Mouse (Mus musculus): ENCODE measurements around the gene Kcnj15. TPM values are rescaled to one million over a fixed set of nuclear protein-coding genes. Genes with fewer than 3 reads are reported as not detected.

Kcnj15 gene
- total RNA-seq, 2 experiments from 2014 or later: 2.3 to 3.6 TPM

DNA sequence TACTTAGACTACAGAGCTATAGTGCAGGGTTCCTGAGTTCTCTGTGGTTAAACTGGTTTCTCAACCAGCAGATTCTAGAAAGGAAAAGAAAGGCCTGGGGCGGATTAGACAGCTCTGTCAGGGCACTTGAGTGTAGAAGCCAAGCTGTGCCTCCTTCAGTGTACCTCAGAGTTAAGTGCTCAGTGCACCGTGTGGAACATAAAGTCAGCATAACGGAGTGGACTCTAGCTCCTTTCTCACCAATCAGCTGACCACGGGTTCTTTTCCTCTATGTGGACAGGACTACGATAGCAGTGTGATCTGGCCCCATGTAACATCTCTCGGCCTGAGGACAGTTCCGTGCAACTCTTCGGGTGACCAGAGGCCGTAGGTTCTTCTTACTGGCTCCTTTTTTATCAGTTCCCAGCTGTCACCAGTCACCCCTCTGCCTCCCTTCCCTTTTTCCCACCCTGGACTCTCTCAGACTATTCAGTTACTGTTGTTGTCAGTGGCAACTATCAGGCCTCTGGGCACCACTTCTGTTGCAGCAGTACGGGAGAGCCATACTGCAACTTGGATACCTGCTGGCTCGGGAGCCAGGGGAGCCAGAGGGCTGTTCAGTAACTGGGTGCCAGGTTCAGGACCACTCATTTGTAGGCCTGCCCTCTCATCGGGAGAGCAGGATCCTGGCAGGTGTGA lies 12.6 kb upstream of the Kcnj15 start:
- peak in 1 of 2 experiments; percentile 51 for DNase-seq
- intact Hi-C loops (cut with DNase I): no loop called here

DNA sequence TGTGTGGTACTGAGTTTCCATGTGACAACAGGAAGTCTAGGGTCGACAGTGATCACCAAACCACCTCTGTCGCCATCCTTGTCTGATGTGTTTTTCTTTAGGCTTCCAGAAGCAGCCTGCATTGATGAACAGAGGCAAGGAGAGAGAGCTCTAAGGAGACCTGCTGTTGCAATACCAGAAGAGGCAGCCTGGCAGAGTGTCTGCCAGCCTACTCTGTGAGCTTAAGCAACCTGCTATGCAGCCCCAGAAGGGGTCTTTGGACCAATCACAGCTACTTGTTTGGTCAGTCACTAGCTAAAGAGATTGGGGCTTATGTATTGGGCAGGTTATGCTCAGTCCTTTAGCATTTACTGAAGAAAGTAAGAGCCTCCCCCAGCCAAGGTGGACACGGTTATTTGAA lies 11.9 kb upstream of the Kcnj15 start:
- intact Hi-C loops (cut with DNase I): no loop called here
- DNase-seq: no peak

DNA sequence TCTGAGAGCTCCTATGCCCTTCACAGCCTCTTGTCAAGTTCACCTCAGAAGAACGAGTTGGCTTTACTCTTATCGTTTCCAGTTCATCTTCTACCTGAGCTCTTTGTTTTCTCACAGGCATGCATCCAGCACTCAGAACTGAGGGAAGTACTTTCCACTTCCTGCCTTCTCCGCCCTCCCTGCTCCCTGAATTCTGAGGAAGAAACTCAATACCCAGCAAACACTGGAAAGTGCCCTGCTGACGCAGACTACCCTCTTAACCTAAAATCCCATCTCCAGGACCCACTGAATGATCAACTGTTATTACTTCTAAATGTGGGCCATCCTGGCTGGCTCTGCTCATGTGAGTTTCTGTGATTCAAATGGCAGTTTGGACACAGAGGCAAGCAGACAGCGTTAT lies 8.7 kb upstream of the Kcnj15 start:
- DNase-seq: no peak
- intact Hi-C loops (cut with DNase I): no loop called here

DNA sequence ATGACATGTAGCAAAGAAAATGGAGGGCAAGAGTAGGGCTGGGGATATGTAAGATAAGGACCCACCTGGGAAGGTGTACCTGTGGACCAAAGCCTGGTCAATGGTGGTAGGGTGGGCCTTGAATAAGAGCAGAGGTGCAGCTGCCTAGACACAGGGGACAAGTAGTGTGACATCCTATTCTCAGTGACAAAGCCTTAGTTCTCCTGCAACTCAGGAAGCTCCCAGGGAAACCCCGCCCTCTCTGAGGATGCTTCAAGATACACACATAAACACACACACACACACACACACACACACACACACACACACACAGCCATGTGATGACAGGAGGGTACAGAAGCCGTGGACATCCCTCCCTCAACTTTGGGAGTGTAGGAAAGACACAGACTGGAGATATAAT lies 710 bp upstream of the Kcnj15 start:
- DNase-seq: no peak
- intact Hi-C loops (cut with DNase I): no loop called here

DNA sequence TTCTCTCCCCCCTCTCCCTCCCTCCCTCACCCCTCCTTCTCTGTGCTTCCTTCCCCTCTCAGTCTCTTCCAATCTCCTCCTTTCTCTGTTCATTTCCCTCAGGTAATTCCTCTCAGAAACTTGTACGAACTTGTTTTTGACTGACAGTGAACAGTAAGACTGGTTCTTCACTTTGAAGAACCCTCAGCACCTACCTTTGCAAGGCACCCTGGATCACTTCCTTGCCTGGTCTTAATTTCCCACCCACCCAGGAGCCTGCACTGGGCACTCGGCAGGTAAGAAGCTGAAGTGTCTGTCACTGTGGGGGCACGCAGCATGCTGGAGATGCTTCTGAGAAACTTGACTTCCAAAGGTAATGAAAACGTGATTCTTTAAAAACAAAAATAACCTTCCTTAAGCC lies 742 bp downstream of the Kcnj15 start:
- intact Hi-C loops (cut with DNase I): no loop called here
- DNase-seq: no peak

DNA sequence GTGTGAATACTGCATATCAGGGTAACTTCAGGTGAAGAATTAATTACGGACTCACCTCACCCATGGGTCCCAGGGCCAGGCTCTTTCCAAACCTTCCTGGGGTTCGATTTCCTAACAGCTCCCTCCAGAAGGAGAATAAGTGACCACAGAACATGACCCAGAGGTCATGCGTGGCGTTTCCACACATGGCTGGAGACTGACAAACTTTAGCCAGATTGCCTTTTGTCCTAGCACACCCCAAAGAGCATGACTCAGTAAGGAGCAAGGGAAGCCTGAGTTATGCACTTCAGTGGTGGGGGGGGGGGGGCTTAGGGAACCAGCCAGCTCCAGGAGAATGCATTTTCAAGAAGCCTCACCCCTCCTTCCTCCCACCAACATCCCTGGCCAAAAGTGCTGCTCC lies 2.1 kb downstream of the Kcnj15 start:
- DNase-seq: no peak
- intact Hi-C loops (cut with DNase I): no loop called here

DNA sequence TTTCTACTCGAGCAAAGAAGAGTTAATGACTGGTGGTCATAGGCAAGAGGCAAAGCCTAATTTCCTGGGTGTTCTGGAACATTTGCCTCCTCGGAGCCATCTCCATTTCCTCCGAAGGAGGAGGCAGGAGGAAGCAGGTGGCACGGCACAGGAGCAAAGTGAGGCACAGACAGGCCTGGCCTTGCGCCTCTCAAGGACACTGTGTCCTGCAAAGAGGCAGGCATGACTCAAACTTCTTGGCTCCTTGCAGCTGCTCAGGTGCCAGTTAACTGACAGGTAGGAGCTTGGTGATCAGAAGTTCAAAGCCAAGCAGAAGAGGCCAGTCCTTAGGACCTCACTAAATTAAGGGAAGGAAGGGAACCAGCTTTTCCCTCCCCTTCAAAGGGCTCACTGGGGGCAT lies 3.3 kb downstream of the Kcnj15 start:
- intact Hi-C loops (cut with DNase I): no loop called here
- no peak for DNase-seq

DNA sequence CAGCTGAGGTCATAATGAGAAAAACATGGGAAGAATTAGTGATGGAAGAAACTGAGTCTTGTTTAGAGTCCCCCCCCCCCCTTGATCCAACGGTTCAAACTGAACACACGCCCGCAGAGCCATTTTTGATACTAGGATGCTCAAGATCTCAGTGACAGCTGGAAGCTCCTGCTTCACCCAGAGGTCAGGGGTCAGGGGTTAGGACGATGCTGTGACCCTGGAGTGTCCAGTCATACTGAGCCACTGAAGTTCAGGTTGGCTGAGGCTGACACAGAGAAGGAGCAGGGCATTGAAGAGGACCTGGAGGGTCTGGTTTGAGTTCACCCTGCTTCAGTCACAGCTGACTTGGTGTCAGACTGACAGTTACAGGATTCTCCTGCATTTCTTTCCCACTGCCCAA lies 4.4 kb downstream of the Kcnj15 start:
- DNase-seq: no peak
- intact Hi-C loops (cut with DNase I): no loop called here

DNA sequence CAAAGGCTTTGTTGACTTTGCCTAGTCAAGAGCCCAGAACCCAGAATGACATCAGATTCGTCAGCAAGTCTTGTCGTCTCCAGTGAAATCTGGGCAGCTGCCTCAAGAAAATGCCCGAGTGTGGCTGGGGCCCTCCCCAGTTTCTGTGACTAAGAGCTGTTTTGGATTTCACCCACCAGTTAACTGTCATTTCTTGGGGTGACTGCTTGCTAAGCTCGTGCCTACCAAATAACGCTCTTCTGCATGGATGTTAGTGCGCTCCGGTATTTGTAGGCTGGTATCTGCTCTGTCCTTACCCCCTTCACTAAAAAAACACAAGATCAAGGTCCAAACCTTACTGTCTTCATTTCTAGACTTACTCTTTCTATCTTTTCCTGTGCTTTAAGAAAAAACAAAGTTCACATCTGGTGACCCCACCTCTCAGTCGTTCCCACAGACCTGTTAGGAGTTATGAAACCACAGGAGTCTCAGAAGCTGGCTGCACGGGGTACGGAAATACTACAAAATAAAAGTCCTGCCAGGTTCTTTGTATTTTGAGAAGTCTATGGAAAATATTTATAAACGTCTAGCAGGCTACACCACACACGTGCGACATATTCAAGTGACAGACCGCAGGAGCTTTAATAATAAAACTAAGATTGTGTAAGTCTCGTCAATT lies 5.5 kb downstream of the Kcnj15 start:
- intact Hi-C loops (cut with DNase I): no loop called here
- DNase-seq: no peak

DNA sequence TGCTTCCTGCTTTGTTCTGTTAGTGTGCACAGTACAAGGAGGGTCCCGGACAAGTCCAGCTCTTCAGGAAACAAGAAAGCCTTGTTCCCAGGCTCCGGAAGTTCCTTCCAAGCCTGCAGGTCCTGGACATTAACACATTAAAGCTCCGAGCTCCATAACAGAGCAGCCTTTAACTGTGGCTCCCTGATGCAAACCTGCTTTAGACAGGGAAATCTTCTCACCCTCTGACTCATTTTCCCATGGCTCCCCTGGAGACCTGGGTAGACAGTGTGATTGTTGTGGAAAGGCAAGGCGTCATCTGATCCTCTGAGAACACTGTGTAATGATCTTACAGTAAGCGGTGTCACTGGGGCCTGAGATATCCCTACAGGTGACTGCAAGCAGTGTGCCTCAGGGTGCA lies 7.0 kb downstream of the Kcnj15 start:
- DNase-seq: no peak
- intact Hi-C loops (cut with DNase I): no loop called here

DNA sequence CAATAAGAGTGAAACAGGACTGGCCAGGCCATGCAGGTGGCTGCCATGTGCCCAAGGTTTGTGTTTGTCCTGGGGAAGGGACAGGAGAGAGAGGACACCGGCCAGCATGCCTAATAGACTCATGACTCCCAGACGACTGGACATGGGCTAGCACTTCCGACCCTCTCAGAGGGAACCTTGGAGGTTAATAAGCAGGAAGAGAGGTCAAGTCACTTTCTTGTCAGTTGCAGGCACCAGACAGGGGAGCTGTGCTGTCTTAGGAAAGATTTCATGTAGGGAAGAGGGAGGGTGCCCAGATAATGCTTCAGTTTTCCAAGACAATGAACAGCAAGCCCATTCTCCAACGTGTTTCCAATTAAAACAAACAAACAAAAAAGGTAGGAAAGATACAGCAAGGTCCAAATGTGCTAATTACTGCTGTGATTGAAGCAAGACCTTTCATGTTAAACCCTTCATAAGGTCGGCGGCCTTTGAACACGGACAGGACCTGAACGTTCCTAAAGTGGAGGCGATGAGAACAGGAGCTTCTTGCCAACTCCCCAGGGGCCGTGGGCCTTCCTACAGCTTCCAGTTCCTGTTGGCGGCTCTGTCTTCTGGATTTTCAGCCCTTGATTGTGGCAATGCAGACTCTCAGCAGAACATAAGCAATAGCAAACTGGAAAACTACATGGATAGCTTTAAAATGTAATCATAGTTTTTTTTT lies 10.3 kb downstream of the Kcnj15 start:
- no peak for DNase-seq
- intact Hi-C loops (cut with DNase I): no loop called here

DNA sequence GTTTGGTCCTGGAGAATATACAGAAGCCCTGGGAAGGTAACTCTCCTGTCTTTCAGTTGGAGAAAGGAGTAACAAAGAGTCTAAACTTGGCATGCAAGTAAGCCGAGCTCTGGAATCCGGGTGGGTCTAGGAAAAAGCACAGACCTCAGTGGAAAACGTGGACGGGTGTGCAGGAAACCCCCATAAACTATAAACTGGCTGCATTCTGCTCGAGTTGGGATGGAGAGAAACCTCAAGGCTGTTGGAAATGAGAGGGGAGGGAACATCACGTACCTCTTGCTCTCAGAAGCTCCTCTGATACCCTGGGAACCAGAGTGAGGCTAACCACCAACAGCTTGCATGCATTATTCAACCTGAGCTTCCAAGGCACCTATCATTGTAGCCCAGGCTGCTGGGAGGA lies 12.3 kb downstream of the Kcnj15 start:
- DNase-seq: no peak
- intact Hi-C loops (cut with DNase I): no loop called here

DNA sequence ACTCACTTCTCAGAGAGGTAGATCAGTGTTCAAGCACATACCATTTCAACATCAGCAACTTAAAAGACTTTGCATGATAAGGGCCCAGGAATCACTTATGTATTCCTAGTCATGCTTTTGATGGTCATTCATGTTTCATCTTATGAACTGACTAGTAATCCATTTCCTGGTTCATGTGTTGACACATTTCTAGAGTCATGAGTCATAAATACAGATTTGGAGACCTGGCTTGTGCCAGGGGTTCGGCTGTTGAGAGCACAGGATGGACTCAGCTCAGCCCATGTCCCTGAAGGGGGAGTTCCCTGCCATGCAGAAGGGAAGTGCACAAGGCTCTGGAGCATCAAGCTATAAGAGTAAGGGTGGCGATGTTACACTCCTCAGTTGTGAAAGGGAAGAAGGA lies 15.7 kb downstream of the Kcnj15 start:
- intact Hi-C loops (cut with DNase I): no loop called here
- DNase-seq: no peak

DNA sequence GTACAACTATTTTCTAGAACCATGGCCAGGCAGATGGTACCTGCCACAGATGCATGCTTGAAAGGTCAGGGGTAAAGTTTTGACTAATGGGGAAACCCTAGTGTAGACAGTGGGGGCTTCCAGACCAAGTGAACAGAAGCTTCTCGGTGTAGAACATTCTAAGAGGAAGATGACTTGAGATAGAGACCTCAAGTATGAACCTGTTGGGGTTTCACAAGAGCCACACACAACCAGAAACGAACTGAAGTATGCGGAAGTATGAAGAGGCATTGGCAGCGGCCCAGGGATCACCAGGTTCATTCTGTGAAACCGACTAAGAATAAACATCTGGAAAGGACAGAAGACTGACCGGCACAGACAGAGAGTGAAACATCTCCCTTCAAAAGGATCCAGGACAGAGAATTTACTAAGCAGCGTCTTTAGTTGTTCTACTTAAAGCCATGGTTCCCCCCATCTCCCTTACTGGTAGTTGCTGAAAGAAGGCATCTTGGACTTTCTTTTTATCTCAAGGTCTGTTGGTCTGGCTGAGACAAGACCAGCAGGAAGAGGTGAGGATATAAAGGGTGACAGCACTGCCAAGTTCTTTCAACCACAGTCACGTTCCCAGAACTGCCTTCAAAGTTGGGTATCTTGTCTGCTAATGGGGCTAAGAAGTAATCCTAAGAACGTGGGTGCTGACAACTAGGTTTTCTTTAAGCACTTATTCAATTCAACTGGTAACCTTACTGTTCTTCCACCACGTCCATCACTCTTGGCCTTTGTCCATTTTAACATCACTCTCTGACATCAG lies 18.6 kb downstream of the Kcnj15 start:
- DNase-seq: no peak
- intact Hi-C loops (cut with DNase I): no loop called here

DNA sequence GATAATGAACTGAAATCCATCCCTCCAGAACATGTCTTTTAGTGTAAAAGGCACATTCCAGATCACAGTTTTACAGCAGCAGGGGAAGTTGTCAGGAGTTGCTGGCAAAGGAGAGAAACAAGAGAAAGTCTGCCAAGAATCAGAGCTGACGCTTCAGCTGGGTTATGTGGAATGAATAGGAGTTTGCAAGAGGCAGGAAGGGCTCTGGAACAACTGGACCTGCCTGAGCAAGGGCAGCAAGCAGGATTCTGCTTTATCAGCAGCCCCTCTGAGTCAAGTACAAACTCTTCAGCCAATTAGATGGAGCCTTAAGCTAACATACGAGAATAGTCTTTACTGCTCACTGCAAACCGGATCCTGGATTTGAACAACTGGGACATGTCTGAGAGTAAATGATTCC lies 21.7 kb downstream of the Kcnj15 start:
- intact Hi-C loops (cut with DNase I): no loop called here

DNA sequence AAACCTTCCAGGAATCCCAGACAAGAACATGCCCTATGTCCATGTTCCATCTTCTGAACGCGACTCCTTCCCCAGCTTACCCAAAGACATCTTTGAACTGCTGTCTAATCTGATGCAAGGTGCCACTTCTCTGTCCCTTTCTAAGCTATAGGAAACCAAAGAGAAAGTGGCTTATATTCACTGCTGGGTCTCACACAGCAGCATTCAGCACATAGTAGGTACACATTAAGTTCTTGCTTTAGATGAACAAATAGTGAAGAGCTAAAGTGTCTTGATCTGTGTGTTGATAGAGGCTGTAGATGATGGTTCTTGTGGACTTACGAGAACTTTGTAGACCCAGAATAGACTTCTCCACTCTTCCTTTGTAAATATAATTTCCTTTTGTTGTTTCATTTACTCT lies 23.0 kb downstream of the Kcnj15 start:
- no peak for DNase-seq
- intact Hi-C loops (cut with DNase I): no loop called here

More for the DNA sequence above, 21.7 kb downstream of the Kcnj15 start:
- peak; percentile 34 to 52 for DNase-seq

DNA sequence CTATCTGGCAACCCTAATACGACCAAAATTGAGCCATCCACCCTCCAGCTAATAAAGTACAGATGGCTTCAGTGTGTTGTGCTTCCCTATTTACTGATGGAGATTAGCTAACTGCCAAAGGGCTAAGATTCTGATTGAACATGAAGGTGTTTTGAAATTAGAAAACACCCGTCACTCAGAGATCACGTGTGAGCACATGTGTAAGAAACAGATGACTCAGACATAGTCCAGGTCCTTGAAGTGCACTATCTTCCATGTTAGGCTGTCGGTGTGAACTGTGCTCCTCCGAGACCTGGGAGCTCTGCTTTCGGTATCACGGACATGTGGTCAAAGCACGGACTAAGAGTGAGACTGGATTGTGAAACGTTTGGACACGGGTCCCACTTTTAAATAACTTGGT lies 26.0 kb downstream of the Kcnj15 start:
- no peak for DNase-seq
- intact Hi-C loops (cut with DNase I): no loop called here

DNA sequence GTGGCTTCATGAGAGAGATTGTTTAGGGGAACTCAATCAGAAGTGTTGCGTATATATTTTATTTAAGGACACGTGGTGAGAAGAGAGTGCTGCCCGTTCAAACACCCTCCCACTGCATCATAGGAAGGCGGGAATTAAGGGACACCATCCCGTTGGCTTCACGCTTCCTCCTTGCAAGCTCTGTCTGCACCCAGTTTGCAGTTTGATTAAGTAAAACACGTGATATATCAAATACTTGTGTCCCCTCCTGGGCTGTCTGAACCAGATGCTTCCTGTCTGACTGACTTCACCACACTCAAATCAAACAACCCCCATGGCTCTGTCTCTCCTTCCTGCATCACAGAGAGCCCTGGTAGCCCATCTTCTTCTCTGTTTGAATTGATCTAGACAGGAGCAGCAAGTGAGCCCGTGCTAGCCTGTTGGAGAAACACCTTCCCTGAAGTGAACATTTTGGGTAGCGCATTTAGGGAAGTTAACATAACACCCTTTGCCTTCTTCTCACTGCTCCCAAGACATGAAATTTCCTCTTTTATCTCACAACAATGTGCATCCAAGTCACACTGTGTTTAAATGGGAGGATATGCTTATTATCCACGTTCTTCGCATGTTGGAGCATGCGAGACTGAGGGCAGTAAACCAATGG lies 26.8 kb downstream of the Kcnj15 start:
- intact Hi-C loops (cut with DNase I): no loop called here
- no peak for DNase-seq

DNA sequence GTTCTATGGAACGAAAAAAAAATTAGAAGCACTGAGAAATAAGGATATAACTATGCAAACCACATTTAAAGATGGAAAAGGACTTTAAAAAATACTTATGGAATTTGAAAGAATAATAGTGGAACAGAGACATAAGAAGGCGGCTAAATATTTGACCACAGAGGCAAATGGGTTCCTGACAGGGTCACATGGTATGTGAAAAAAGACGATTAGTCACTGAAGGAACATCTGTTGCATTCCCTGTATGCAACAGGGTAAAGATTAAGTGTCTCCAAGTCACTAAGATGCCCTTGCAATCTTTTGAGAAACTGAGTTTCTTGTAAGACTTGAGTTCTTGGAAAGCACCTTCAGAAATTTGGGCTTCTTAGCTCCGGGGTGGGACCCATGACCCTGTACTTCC lies 27.7 kb downstream of the Kcnj15 start:
- intact Hi-C loops (cut with DNase I): no loop called here
- DNase-seq: no peak

DNA sequence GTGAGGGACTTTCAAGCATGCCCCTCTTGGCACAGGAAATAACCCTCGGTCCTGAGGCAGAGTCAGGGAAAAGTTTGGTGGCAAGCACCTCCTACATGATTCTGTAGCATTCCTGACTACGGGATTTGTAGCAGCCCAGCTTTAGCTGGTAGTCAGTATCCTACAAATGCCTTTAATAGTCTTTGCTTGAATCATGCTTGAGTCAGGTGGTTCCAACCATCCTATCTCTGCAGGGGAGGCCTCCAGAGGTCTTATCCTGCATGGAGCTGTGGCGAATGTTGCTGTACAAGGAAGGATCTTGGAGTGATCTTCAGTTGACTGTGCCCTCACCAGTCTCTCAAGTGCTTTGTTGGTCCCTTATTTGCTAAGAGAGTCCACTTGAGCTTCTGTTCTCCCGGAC lies 28.4 kb downstream of the Kcnj15 start:
- no peak for DNase-seq
- intact Hi-C loops (cut with DNase I): no loop called here

DNA sequence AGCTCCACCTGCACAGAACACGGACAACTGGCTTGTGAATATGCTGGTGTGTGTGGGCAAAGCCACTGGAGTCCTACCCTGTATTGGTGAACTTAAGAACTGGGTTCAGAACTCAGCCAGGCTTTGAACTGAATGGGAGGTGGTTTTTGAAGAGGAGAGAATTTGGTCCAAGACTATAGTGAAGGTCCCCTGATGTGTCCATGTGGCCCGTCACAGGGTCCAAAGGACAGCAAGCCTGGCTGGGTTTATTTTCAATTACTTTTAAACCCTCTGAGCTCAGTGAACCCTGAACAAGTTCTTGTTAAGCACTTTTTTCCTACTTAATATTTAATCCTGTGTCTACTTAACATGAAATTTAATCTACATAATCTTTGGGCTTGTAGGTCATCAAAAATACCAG lies 30.3 kb downstream of the Kcnj15 start:
- DNase-seq: no peak
- intact Hi-C loops (cut with DNase I): no loop called here

All from heart, postnatal 10 days (tissue).